Comparison of ENCODE assay signal across 8 mouse cellular contexts in the genomic region with DNA sequence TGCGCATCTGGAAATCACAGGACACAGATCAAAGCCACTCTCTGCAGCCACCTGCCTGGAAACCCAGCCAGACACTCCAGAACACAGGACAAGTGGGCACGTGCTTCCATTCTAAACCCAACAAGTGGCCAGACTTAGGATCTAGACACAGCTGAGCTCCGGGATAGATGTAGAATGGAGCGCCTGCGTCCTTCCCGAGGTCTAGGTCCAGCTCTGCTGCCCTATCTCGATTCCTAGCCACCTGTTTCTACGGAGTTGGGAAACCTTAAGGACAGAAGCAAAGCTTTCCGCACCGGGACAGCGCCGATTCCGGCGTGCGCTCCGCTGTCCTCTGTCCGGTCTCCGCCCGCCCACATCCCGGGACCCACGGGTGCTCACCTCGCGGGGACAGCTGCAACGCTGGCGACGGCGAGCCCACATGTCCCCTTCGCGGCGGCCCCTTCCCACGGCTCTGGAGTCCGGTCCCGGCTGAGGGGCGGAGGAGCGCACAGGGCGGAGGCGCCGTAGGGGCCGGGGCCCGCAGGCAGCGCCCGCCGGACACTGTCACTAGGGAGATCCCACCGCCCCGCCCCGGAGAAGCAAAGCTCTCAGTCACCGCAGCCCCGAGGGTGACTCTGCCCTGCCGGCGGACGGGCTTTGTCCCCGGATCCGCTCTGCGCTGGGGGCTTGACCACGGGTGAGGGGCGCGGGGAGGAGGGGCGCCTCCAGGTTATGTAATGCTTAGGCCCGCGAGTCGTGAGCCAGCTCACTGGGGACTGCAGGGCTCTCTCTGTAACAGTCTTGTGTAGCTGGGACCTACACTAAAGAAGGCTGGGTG. TPM values are rescaled to one million over a fixed set of nuclear protein-coding genes. Genes with fewer than 3 reads are reported as not detected.
DNase-seq lines count a peak whose midpoint lies in the region; ATAC-seq and TF ChIP-seq lines count a peak whose summit lies in the region.

A gene (minus strand): TSS at position 602 of the 817 bp plus-strand sequence.

- H3K27me3 ChIP-seq in forebrain, embryonic 16.5 days (replicated peaks; ENCODE audit: control insufficient read depth, insufficient read depth, low read length) = peaks cover 4% of the 10 kb centered on the region
- H3K27me3 ChIP-seq in hindbrain, embryonic 12.5 days = peaks cover 15% of the 10 kb centered on the region
- H3K27me3 ChIP-seq in limb, embryonic 12.5 days = peaks cover 23% of the 10 kb centered on the region
- H3K27me3 ChIP-seq in midbrain, embryonic 11.5 days (ENCODE audit: control insufficient read depth, insufficient read depth, low read length) = peaks cover 5% of the 10 kb centered on the region; the same call in 1 of the 2 replicates
- H3K27me3 ChIP-seq in stomach, postnatal 0 days (ENCODE audit: control insufficient read depth, insufficient read depth, low read length) = no peaks in the 10 kb centered on the region

- H3K4me1 ChIP-seq in forebrain, embryonic 16.5 days (replicated peaks; ENCODE audit: control insufficient read depth, insufficient read depth, low read length) = peaks cover 10% of the 10 kb centered on the region; the same call in 1 of the 2 replicates
- 0 out of 2 replicates have a peak, but pooled peaks cover 9% of the 10 kb centered on the region for H3K4me1 ChIP-seq in hindbrain, embryonic 12.5 days
- H3K4me1 ChIP-seq in limb, embryonic 12.5 days (replicated peaks) = peaks cover 16% of the 10 kb centered on the region
- no peaks in the 10 kb centered on the region for H3K4me1 ChIP-seq in midbrain, embryonic 11.5 days (ENCODE audit: control insufficient read depth, insufficient read depth, low read length)
- no peaks in the 10 kb centered on the region for H3K4me1 ChIP-seq in stomach, postnatal 0 days (replicated peaks; ENCODE audit: control insufficient read depth, insufficient read depth)

- under 1% methylated on average over 61 of the region's 61 CpGs for WGBS in forebrain, embryonic 16.5 days
- under 1% methylated on average over 53 of the region's 61 CpGs for WGBS in hindbrain, embryonic 12.5 days
- WGBS in limb, embryonic 12.5 days = under 1% methylated on average over 61 of the region's 61 CpGs
- 1% methylated on average over 60 of the region's 61 CpGs for WGBS in midbrain, embryonic 11.5 days
- under 1% methylated on average over 60 of the region's 61 CpGs for WGBS in stomach, postnatal 0 days

- DNase-seq in adrenal gland, adult (ENCODE audit: inconsistent age in 2 of 2, low spot score in 1 of 2) = peak; percentile 18 to 67
- no peak for DNase-seq in adrenal gland, adult 8-10 months
- DNase-seq in adrenal gland, adult 2 months = peak; percentile 40
- peak; percentile 95 for DNase-seq in midbrain, embryonic 11.5 days (ENCODE audit: low spot score, missing footprints)
- peak; percentile 42 for DNase-seq in stomach, postnatal 0 days (ENCODE audit: low spot score)

- H3K4me2 ChIP-seq in forebrain, embryonic 16.5 days (ENCODE audit: low read length) = peak within 1 kb of the TSS; percentile 100
- H3K4me2 ChIP-seq in hindbrain, embryonic 12.5 days (replicated peaks) = peak within 1 kb of the TSS; percentile 100
- H3K4me2 ChIP-seq in limb, embryonic 12.5 days = peak within 1 kb of the TSS; percentile 99
- H3K4me2 ChIP-seq in midbrain, embryonic 11.5 days = peak within 1 kb of the TSS; percentile 97
- peak within 1 kb of the TSS; percentile 99 for H3K4me2 ChIP-seq in stomach, postnatal 0 days (replicated peaks; ENCODE audit: low read depth)

- H3K4me3 ChIP-seq in forebrain, embryonic 16.5 days (replicated peaks; ENCODE audit: low read length) = peak within 1 kb of the TSS; percentile 56
- H3K4me3 ChIP-seq in hindbrain, embryonic 12.5 days = peak within 1 kb of the TSS; percentile 66
- peak within 1 kb of the TSS; percentile 68 for H3K4me3 ChIP-seq in limb, embryonic 12.5 days (replicated peaks)
- peak within 1 kb of the TSS; percentile 63 for H3K4me3 ChIP-seq in midbrain, embryonic 11.5 days (ENCODE audit: low read depth, low read length)
- H3K4me3 ChIP-seq in stomach, postnatal 0 days (ENCODE audit: low read depth, low read length) = peak within 1 kb of the TSS; percentile 60

- H3K36me3 ChIP-seq in forebrain, embryonic 16.5 days (ENCODE audit: control insufficient read depth, insufficient read depth) = no peaks in the 10 kb centered on the region
- no peaks in the 10 kb centered on the region for H3K36me3 ChIP-seq in hindbrain, embryonic 12.5 days
- no peaks in the 10 kb centered on the region for H3K36me3 ChIP-seq in limb, embryonic 12.5 days
- H3K36me3 ChIP-seq in midbrain, embryonic 11.5 days (ENCODE audit: control insufficient read depth, insufficient read depth, low read length) = no peaks in the 10 kb centered on the region
- H3K36me3 ChIP-seq in stomach, postnatal 0 days (ENCODE audit: control insufficient read depth, insufficient read depth, low read length) = no peaks in the 10 kb centered on the region

- H3K27ac ChIP-seq in forebrain, embryonic 16.5 days (ENCODE audit: low read length) = no peak within 1 kb of the TSS
- H3K27ac ChIP-seq in hindbrain, embryonic 12.5 days = no peak within 1 kb of the TSS
- peak within 1 kb of the TSS; percentile 45; the same call in 1 of the 2 replicates for H3K27ac ChIP-seq in limb, embryonic 12.5 days
- H3K27ac ChIP-seq in midbrain, embryonic 11.5 days (ENCODE audit: low read depth, low read length) = no peak within 1 kb of the TSS
- no peak within 1 kb of the TSS for H3K27ac ChIP-seq in stomach, postnatal 0 days (replicated peaks)

- no peak for TF ChIP-seq EP300 in stomach, postnatal 0 days (optimal IDR thresholded peaks at IDR 0.05)

- H3K9me3 ChIP-seq in forebrain, embryonic 16.5 days (ENCODE audit: control insufficient read depth, low read length) = no peaks in the 10 kb centered on the region
- no peaks in the 10 kb centered on the region for H3K9me3 ChIP-seq in hindbrain, embryonic 12.5 days (replicated peaks)
- no peaks in the 10 kb centered on the region for H3K9me3 ChIP-seq in limb, embryonic 12.5 days
- H3K9me3 ChIP-seq in midbrain, embryonic 11.5 days (ENCODE audit: control insufficient read depth, low read length) = no peaks in the 10 kb centered on the region
- no peaks in the 10 kb centered on the region for H3K9me3 ChIP-seq in stomach, postnatal 0 days (ENCODE audit: control insufficient read depth, low read length)

- TF ChIP-seq CTCF in stomach, postnatal 0 days (IDR thresholded peaks at IDR 0.05; ENCODE audit: low read depth) = no peak

- H3K9ac ChIP-seq in forebrain, embryonic 16.5 days (replicated peaks; ENCODE audit: low read depth, low read length) = peak within 1 kb of the TSS; percentile 62
- peak within 1 kb of the TSS; percentile 67 for H3K9ac ChIP-seq in hindbrain, embryonic 12.5 days
- H3K9ac ChIP-seq in limb, embryonic 12.5 days (replicated peaks) = peak within 1 kb of the TSS; percentile 60
- peak within 1 kb of the TSS; percentile 69 for H3K9ac ChIP-seq in midbrain, embryonic 11.5 days (ENCODE audit: low read length)
- peak within 1 kb of the TSS; percentile 55 for H3K9ac ChIP-seq in stomach, postnatal 0 days (ENCODE audit: low read length)

- ATAC-seq in forebrain, embryonic 16.5 days = peak; percentile 78
- peak; percentile 86 for ATAC-seq in hindbrain, embryonic 12.5 days (ENCODE audit: low FRiP score)
- peak; percentile 72 for ATAC-seq in limb, embryonic 12.5 days (ENCODE audit: insufficient number of reproducible peaks, insufficient read depth, low FRiP score, low TSS enrichment, low read depth)
- ATAC-seq in midbrain, embryonic 11.5 days (ENCODE audit: low FRiP score) = peak; percentile 86
- peak; percentile 58 for ATAC-seq in stomach, postnatal 0 days (ENCODE audit: low FRiP score, low TSS enrichment)

RNA-seq across cellular contexts. Expression of the gene that starts here (rescaled TPM):
- 1 to 10 TPM in 2 of 4 experiments, under 1 TPM in 2; 0.32 to 2.4 (median 0.88) TPM for total RNA-seq in adrenal gland, adult 8-10 months (2022)
- total RNA-seq in adrenal gland, adult 2 months (2021) = under 1 TPM; 0.46 to 0.79 TPM
- polyA plus RNA-seq in adrenal gland, adult 2 months (2012; rRNA removed) = 0.13 and 0.24 TPM in 2 replicates
- polyA plus RNA-seq in forebrain, embryonic 16.5 days (2015; fragmentation: Nextera tagmentation; extraction: Ambion mirVana) = 2.8 and 3.9 TPM in 2 replicates
- 2.5 and 3.3 TPM in 2 replicates for polyA plus RNA-seq in hindbrain, embryonic 12.5 days (2016; fragmentation: Nextera tagmentation; extraction: Ambion mirVana)
- 0.66 and 0.79 TPM in 2 replicates for polyA plus RNA-seq in limb, embryonic 12.5 days (2016; fragmentation: Nextera tagmentation; extraction: Ambion mirVana)
- polyA plus RNA-seq in midbrain, embryonic 11.5 days (2014; fragmentation: Nextera tagmentation; extraction: Ambion mirVana) = 2.7 and 3.0 TPM in 2 replicates
- 0.63 and 0.74 TPM in 2 replicates for polyA plus RNA-seq in stomach, postnatal 0 days (2015; fragmentation: Nextera tagmentation; extraction: Ambion mirVana)

Comparison
In these comparisons a context has a peak if more than half of its experiments do, and no peak if none do; other contexts are left out.
1. Peak in DNase-seq in adrenal gland, adult 2 months; RNA of the gene not detected or under 1 TPM.
2. Peak in ATAC-seq, H3K4me3 ChIP-seq, H3K27ac ChIP-seq, H3K9ac ChIP-seq and H3K4me2 ChIP-seq in limb, embryonic 12.5 days; RNA of the gene not detected or under 1 TPM.
3. Peak in DNase-seq, ATAC-seq, H3K4me3 ChIP-seq, H3K9ac ChIP-seq and H3K4me2 ChIP-seq in stomach, postnatal 0 days; RNA of the gene not detected or under 1 TPM.